Mouse (Mus musculus) heart, postnatal 4 days (tissue): ENCODE data around the gene Slc22a14. TPM values are rescaled to one million over a fixed set of nuclear protein-coding genes. Genes with fewer than 3 reads are reported as not detected.
"Not testable (repeated sequence)": the region's sequence is repeated elsewhere in the genome, so short reads cannot be mapped to it uniquely, and the experiment has no call there.

Experiments used
- DNase-seq: peaks from one replicate; pipeline ENCODE4 v3.0.0; 2021
- total RNA-seq, 2 experiments: library from RNA; stranded (reverse); gene quantifications; 2 replicates each; pipeline ENCODE4 v1.2.3; 2021

The Slc22a14 gene
- under 1 TPM in 1 of 2 experiments, not detected in 1; 0.27 TPM for total RNA-seq

DNA sequence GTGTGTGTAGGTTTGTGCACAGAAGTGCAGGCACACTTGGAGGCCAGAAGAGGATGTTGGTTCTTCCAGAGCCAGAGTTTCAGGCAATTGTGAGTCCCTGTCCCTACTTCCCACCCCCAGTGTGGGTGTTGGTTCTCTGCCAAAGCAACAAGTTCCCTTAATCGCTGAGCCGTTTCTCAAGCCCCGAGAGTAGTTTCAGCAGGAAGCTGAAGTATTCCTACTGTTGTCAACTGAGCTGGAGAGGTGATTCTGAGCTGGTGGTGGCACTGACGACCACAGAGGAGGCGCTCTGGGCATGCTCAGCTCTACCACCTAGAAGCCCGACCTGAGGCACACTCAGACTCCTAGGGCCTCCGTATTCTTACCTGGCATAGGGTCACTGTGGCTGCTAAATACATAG lies at the start of gene Slc22a14:
TSS of gene Slc22a14 (minus strand) at position 270 of the 400 bp plus-strand sequence.
- DNase-seq, result peak; percentile 18

DNA sequence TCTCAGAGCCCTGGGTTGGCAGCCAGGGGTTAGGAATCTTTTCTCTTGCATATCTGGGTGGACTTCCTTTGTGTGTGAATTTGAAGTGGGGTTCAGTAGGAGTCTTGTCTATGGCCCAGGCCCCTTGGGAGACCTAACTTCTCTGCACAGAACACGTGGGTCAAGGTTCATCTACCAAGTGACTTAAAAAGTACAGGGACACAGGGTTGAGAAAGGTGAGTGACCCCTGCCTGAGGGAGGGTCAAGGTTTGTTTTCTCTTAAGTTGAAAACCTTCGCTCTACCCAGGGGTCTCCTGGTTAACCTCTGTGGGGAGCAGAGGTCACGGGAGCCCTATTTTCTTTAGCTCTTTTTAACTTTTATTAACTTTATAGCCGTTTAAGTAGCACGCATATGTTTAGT lies 44.5 kb upstream of the Slc22a14 start:
- DNase-seq, result no peak

DNA sequence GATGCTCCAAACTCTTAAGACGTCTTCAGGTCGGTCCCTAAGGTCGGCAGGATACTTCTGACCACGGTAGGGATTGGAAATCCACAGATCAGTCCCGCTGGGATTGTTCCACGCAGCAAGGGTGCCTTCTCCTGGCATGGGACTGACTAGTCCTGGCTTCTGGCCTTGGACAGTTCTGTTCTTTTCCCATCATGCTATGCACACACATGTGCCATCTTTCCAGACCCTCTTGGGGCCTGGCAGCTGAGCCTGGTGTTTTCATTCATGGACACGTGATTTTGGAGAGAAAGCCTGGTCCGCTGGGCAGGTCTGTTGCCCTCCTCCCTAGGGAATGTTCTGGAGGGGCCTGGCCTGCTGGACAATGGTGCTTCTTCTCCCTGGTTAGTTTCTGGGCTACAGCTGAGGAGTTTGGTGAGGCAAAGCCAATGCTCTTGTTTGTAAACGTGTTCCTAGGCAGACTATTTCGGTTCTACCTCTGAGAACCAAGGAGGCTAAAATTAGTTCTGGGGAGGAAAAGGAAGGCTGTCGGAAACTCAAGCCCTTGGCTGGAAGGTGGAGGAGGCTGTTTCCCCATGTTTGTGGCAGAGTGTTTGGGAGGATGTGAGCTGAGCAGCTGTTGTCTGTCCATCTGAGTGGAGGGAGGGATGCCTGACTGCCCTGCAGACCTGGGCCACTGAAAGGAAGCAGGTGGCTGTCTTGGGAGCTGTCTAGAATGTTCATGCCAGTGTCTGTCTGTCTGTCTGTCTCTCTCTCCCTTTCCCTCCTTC lies 43.7 kb upstream of the Slc22a14 start:
- DNase-seq, result no peak

DNA sequence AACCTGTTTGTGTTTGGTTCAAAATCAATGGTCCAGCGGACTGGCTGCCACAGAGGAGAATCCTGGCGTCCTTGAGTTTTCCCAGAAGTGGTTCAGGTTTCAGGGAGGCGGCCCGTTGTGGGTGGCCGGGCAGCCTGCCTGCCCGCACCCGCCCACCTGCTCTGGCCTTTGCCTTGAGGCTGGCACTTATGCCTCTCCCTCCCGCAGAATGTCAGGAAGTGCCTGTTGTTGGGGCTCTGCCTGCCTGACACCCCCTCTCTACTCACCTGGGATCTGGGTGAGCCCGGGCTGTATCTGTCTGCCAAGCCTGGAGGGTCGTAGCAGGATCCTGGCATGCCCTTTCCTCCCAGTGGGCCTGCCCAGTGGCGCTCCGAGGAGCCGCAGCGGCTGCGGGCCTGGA lies 42.5 kb upstream of the Slc22a14 start:
- no peak for DNase-seq

DNA sequence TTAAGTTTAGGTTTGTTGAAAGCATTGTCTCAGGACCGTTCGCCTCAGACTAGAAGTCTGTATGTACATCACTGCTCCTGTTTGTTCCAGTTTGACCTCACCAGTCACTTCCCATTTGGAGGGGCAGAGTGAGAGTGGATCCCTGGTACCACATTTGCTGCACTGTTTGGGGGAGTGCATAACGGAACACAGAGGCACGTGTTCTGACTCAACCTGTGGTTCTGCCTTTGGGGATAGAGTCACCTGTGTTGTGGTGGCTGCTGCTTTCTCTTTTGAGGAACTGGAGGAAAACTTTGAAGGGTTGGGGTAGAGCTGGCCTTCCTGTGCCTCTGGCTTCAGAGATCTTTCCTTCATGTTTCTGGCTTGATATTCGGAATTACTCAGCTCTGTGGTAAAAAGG lies 38.7 kb upstream of the Slc22a14 start:
- DNase-seq, result no peak

DNA sequence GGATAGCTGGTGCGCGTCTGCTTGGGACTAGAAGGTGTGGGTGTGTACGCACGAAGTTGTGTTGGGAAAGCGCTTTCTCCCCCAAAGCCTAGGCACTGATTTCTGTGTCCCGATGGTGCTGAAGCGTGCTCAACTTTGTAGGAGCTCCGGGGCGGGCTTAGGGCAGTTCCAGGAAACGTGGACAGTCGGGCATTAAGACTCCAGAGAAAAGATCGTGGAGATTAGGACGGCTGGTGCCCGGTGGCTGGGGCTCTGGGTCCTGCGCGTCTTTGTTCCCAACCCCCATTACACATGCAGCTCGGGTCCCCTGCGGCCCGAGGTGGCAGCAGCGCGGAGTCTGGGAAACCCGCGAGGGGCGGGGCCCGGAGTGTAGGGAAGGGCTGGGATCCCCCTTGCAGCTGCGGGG lies 37.9 kb upstream of the Slc22a14 start:
- peak; percentile 56 for DNase-seq

DNA sequence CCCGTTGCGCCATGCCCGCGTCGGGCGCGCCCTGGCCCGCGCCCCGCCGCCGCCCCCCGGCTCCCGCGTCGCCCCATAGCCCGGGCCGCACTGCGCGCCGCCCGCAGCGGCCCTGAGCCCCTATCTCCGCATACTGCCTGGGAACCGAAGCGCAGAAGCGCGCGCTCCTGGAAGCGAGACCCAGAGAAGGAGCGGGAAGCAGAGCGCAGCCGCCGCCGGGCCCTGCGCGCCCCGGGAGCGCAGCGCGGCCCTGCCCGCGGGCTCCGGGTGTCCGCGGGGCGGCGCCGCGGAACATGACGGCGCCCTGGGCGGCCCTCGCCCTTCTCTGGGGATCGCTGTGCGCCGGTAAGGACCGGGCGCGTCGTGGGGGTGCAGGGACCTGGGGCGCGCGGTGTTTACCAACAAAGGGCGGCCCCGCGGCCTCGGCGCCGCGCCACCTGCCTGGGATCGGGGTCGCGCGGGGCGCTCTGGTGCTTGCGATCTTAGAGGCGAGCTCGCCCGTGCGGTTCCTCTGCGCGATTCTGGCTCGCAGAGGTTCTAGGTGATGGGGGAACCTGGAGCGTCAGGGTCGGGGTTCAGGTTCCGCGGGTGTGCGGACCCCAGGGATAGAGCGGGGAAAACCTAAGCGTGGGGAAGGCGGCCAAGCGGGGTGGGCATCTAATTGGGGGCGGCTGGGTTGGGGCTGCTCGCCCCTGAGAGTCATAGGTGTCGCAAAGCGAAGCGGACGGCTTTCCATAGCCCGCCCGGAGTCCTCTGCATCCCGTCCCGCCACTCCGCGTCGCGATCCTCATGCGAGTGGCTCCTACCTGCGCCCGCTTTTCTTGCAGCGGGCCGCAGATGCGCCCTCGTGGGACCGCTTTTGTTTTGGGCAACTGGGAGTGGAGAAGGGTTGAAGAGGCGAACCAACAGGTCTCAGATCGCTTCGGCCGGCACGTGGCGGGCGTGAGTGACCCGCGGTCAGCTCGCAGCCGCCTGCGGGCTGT lies 37.2 kb upstream of the Slc22a14 start:
- DNase-seq, result peak; percentile 50

DNA sequence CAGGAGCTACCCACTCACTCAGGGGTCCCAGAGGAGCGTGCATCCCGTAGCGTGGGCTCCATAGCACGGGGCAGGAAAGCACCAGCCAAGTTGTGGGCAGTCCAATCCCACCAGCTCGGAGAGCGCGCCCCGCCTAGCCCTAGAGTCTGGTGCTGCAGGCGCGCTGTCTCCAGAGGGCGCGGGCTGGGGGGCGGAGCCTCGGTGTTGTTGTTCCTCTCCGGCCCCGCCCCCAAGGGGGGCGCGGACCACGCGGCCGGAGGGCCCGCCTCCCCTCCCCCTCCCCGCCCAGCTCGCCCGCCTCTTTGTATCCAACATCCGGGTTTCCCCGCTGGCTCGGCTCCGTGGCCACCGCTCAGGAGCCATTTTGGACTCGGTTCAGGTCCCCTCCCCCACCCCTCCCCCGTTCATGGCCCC lies 36.5 kb upstream of the Slc22a14 start, which contains the start of gene Acvr2b:
TSS of gene Acvr2b (plus strand) at position 318 of the 414 bp plus-strand sequence.
- peak; percentile 97 for DNase-seq

DNA sequence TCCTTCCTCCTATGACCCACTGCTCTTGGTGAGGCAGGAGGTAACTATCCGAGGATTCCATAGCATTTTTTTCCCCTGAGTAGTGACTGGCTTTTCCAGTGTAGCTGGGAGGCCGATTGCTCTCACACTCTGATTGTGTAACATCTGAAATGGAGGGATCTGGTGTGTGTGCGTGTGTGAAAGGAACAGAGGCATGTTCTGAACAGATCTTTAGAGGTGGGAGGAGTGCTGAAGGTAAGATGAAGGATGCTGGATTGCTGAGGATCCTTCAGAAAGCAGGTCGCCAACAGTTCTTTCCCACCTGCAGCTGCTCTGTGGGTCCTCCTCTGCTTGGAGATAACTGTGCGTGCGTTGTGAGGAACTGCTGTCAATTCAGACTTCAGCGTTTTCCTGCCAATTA lies 36.0 kb upstream of the Slc22a14 start:
- peak; percentile 9 for DNase-seq

DNA sequence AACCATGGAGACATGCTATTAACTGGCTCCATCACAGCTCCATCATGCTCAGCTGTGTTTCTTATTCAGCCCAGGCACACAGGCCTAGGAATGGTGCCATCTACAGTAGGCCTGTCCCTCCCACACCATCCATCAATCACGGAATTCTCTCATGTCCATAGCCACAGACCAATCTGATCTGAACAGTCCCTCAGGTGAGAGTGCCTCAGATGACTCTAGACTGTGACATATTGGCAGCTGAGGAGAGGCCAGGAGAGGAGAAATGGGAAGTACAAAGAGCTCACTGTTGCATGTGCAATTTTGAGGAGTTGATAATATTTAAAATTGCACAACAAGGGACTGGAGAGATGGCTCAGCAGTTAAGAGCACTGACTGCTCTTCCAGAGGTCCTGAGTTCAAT lies 29.5 kb upstream of the Slc22a14 start:
- no peak for DNase-seq

DNA sequence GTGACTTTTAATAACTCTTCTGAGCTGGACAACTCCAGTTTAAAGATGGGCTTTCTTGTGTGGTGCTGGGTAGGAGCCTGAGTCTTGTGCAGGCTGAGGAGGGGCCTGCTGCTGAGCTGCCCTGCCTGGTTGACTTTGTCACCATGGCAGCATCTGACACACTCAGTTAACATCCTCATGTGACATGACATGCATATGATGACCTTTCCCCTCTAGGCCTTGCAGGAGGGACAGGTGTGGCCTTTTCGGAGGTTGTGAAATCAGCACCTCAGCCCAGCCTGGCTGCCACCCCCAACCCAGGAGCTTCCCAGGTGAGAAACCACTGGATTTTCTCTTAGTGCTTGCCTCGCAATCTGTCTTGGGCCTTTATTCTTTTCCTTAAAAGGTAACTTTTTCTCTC lies 24.9 kb upstream of the Slc22a14 start:
- DNase-seq, result no peak

DNA sequence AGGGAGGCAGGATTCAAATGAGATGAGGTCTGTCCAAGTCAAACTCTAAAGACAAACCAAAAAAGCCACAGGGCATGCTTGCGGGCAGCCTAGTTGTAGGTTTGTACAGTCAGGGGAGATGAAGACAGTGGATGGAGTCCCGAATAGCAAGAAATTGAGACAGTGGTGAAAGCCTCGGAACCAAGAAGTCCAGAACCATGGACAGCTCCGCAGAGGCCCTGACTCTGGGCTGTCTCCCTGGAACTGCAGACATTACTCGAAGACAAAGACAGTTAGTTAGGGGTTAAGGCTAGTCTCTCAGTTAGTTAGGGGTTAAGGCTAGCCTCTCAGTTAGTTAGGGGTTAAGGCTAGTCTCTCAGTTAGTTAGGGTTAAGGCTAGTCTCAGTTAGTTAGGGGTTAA lies 23.6 kb upstream of the Slc22a14 start:
- DNase-seq, result peak; percentile 60

DNA sequence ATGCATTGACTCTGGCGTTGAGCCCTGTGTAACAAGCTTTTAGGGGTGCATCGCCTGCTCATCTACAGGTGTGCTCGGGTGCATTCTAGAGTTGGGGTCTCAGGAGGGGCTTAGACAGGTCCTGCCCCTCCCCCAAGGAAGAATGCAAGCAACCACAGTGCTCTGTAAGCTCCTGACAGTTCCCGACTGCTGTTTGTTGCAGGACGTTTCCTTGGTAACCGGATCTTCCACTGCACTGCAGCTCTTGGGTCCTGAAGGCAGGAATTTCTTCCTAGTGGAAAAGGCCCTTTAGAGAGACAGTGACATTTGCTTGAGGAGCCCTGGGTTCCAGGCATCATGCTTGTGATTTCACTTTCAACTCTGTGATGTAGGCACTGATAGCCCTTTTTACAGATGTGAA lies 17.2 kb upstream of the Slc22a14 start:
- no peak for DNase-seq

DNA sequence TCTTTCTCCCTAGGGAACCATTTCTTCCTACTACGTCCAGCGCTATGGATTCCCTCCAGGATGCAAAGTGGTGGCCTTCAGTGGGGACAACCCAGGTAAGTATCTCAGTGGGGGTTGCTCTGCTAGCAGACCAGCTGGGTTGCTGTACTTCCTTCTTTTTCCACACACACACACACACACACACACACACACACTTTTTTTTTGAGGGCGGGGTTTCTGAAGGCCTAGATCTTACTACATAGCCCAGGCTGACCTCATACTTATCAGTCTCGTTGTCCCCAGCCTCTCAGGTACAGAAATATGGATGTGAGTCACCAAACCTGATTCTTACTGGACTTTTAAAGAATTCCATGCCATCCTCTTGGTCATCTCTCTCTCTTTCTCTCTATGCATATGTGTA lies 12.9 kb upstream of the Slc22a14 start:
- DNase-seq, result no peak

DNA sequence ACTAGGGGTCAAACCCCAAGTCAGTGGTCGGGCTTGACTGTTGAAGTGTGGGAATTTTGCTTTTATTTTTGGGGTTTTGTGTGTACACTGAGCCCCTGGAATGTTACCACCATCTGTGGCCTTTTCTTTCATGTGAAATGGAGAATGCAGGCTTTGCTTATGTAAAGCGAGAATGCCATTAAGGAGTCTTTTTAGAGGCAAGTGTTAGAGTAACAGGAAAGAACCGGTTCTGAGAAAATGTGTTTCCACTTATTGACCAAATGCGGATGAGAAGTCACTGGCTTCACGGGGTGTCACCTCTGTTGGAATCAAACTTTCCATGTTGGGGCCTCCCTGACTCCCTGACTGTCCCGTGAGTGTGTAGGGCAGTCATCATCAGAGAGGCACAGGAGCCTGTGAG lies 10.2 kb upstream of the Slc22a14 start:
- no peak for DNase-seq

DNA sequence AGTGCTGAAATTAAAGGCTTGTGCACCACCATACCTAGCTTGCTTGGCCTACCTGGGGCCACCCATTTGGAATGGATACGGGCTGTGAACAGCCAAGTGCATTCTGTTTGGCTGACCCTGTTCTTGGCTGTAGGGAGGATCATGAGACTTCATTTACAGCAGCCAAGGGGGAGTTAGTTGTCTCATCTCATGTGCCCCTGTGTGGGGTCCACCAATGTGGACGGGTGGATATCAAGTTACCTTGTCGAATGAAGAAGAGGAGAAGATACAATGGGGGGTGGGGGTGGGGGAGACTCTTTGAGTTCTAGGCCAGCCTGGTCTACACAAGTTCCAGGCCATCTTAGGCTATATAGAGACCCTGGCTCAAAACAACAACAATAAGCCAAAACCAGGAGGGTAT lies 9.7 kb upstream of the Slc22a14 start:
- no peak for DNase-seq

DNA sequence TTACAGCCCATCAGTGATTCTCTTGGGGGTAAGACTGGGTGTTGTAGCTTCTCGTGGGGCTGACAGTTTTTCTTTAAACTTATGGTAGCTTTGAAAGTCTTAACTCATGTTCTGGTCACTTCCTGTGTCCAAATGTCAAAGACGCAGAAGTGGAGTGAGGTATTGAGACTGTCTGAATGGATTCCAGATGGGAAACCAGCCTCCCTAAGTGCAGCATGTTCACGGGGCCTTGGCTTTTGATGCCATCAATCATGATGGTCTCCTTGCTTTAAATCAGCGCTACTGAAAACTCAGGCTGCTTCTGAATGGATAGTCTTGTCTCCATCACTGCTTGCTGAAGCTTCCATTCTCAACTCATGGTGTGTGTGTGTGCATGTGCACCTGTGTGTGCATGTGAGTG lies 5.9 kb upstream of the Slc22a14 start:
- DNase-seq, result no peak

DNA sequence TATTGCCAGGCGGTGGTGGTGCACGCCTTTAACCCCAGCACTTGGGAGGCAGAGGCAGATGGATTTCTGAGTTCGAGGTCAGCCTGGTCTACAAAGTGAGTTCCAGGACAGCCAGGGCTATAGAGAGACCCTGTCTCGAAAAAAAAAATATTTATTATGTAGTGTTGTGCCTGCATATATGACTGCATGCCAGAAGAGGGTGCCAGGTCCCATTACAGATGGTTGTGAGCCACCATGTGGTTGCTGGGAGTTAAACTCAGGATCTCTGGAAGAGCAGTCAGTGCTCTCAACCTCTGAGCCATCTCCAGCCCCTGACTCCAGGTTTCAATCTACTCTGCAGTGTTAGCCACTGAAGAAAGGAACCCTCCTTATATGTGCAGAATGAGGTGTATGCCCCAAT lies 5.4 kb upstream of the Slc22a14 start:
- not testable (repeated sequence) for DNase-seq

DNA sequence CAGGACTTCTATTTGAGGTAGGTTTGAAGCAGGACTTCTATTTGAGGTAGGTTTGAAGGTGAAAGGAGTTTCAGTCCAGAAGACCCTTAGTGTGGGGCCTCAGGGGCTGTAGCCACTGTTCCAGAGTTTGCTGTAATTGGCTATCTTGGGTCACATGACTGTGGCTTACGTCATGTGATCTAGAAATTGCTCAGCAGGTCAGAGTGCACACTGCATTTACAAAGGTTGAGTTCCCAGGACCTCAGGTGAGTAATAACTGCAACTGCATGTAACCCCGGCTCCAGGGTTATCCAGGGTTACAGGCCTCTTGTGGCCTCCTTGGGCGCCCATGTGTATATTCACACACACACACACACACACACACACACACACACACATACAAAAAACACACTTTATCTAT lies 3.0 kb upstream of the Slc22a14 start:
- DNase-seq, result no peak

DNA sequence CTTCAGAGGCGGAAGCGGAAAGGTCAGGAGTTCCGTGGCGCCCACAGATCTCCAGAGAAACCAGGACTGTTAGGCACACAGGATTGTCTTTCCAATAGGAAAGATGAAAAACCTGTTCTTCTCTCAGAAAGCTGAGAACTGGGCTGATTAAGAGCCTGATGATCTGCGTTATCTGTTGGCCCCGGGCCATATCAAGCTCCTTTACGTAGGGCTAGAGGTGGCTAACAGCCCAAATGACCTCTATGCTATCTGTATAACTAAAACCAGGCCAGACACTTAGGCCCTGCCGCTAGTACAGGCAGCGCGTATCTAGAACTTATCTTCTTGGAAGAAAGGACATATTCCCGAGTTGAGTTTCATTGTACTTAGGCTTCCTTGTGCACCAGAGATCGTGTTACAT lies 2.1 kb downstream of the Slc22a14 start:
- no peak for DNase-seq

DNA sequence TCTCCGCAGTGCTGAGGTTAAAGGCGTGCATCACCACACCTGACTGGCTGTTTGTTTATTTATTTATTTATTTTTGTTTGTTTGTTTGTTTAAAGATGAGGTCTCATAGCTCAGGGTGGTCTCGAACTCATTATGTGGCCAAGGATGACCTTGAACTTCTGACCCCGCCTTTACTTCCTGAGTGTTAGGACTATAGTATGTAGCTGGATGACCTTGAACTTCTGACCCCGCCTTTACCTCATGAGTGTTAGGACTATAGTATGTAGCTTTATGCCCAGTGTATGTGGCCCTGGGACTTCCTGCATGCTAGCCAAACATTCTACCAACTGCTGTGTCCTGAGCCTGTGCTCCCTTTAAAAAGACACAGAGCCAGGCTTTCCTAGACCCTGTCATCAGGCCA lies 3.9 kb downstream of the Slc22a14 start:
- DNase-seq, result no peak

DNA sequence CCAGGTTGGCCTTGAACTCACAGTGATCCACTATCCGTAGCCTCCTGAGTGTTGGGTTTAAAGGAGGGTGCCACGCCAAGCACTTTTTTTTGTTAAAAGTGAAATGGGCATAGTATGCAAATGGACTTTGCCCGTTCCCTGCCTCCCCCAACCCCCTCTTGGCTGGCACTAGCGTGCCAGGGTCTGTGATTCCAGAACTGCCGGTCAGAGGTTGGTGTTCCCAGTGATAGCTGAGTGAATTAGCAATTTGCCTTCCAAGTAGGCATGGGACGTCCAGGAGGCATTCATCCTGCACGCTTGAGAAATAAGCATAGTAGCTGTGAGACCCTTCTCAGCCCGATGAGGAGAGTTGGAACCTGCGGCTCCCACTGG lies 7.3 kb downstream of the Slc22a14 start:
- no peak for DNase-seq

DNA sequence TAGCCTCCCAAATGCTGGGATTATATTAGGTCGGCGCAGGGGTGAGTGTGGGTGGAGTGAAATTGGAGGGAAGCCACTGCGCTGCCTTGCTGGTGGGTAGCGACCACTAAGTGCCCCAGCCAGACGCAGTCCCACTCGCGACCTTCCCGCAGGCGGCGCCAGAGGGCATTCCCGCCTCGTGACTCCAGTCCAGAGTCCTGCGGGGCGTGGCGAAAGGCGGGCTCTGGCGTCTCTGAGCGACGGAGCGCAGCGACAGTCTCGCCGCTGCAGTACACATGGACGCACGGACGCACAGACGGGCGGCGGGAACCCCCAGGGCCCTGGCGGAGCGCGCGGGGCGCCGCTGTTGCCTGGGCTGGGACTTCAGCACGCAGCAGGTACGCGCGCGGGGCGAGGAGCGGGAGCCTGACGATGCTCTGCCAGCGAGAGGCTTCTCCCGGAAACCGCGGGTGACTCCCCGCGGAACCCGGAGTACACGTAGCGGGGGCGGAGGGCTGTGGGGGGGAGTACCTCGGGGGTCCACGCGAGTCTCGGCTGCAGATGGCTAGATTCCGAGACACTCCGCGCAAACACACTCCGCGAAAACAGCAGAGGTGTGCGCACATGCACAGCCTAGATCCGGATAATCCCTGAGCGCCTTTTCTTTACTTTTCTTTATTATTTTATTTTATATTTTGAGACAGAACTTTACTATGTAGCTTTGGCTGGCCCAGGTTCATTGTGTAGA lies 7.9 kb downstream of the Slc22a14 start, which contains the start of gene Xylb:
TSS of gene Xylb (plus strand) at position 51 of the 727 bp plus-strand sequence.
- peak; percentile 95 for DNase-seq
